Mouse (Mus musculus) heart, adult 18-20 months (tissue): ENCODE data around the gene Clec12a. TPM values are rescaled to one million over a fixed set of nuclear protein-coding genes. Genes with fewer than 3 reads are reported as not detected.
A peak's percentile ranks its signal among the peaks of the same experiment; 100 is the strongest.
"Not testable (repeated sequence)": the region's sequence is repeated elsewhere in the genome, so short reads cannot be mapped to it uniquely, and the experiment has no call there.

ENCODE experiments used
- DNase-seq, 2 experiments: peaks; one replicate each; pipeline ENCODE4 v3.0.0; 2021 to 2022; ENCODE audit warnings: mixed read lengths in 1 of 2
- long read RNA-seq, 2 experiments: library from polyadenylated mRNA; stranded (forward); transcript quantifications; one replicate each; pipeline ENCODE4 v2.0.0; 2021
- total RNA-seq, 2 experiments: library from RNA; stranded (reverse); gene quantifications; 2 replicates each; pipeline ENCODE4 v1.2.3; 2021

Clec12a gene
- under 1 TPM; 0.85 to 0.94 TPM for total RNA-seq
- long read RNA-seq, experiment 1 = 0 reads
- long read RNA-seq, experiment 2 = 0 reads

DNA sequence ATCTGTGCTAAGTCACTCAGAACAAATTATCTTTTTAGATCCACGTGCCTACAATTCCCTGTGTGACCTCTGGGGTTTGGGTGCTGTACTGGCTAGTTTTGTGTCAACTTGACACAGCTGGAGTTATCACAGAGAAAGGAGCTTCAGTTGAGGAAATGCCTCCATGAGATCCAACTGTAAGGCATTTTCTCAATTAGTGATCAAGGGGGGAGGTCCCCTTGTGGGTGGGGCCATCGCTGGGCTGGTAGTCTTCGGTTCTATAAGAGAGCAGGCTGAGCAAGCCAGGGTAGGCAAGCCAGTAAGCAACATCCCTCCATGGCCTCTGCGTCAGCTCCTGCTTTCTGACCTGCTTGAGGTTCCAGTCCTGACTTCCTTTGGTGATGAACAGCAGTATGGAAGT lies at the start of gene Clec12a:
Clec12a (plus strand) TSS at position 301 of the 400 bp plus-strand sequence.
- DNase-seq = not testable (repeated sequence)

- no peak for DNase-seq
These were observed 38.3 kb upstream of the Clec12a start for GRCm38 (mm10) chr6:129304180-129304579.

GRCm38 (mm10) chr6:129312499-129312898 lies 30.0 kb upstream of the Clec12a start:
- no peak for DNase-seq

DNA sequence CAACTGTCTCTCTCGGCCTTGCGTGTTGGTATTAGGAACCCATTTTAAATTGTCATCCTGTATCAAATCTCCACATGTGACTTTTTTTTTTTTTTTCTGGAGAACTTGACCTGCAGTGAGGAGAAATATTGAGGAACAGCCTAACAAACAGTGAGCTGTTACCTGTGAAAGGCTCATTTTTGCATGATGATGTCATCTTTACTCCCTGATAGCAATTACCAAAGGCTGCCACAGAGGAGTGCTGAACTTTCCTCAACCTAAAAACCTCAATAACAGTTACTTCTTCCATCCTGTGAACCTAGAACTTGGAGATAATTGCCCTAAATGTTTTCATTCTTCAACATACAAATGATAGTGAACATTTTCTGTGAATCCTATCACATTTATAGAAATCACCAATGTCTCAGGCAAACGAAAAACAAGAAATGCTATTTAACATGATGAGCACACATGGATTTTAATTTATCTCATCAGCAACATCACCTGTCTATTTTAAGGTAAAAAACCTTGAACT lies 27.8 kb upstream of the Clec12a start:
- no peak for DNase-seq

DNA sequence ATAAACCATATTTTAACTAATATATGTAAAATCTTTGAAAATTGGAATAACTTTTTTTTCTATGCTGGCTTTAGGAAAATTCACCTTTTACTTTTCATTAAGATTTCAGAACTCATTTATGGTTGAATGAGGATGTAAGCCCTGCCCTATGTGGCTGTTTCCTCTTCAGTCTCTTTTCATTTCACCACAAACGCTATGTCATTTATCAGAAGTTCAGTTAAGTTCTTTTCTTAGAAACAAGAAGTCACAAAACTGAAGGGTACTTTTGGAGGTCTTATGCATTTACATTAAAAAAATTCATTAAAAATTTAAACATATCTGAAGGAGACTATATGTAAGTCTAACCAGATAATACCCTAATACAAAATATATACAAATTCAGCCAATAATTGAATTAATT lies 26.8 kb upstream of the Clec12a start:
- no peak for DNase-seq

DNA sequence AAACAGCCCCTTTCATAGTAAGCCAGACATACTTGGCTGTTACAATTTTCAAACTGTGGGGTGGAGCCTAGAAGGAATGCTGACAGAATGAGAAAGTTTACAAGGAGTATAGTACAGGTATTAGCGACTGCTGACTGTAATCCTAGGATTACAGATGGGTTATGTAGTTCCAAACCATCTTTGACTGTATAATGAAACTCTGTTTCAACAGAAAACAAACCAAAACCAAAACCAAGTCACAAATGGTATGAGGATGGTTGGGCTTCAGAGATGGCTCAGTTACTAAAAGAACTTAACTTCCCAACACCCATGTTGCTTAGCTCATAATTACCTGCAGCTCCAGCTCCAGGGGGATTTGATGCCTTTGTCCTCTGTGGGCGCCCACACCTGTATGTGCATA lies 26.0 kb upstream of the Clec12a start:
- no peak for DNase-seq

DNA sequence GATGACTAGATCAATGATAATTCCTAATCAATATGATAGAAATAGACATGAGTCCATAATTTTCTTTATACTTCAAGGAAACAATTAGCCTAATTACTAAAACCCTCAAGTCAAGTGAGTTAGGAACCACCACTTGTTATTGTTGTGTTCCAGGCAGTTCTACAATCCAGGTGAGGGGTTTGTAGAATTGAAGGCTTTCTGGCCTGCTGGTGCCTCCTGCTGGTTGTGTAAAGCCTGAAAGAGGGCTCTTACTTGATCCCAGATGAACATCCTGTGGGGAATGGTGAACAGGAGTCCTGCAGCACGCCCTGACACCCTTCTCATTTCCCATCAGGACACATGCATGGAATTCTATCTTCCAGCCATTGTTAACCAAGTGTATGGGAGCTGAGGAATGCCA lies 24.1 kb upstream of the Clec12a start:
- no peak for DNase-seq

DNA sequence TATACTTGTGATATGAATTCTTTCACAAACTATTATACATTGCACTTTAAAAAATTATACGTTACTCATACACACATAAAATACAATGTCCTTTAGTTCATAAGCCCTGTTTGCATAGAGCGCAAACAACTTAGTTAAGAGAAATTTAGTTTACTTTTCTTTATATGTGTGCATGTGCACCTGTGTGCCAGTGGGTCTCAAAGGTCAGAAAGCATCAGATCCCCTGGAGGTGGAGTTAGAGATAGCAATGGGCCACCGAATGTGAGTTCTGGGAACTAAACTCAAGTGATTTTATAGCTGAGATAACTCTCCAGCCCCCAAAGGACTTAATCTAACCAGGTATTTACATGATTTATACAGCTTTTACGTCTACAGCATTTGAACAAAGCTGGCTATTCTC lies 23.2 kb upstream of the Clec12a start:
- DNase-seq = no peak

GRCm38 (mm10) chr6:129326016-129326415 lies 16.5 kb upstream of the Clec12a start:
- no peak for DNase-seq

DNA sequence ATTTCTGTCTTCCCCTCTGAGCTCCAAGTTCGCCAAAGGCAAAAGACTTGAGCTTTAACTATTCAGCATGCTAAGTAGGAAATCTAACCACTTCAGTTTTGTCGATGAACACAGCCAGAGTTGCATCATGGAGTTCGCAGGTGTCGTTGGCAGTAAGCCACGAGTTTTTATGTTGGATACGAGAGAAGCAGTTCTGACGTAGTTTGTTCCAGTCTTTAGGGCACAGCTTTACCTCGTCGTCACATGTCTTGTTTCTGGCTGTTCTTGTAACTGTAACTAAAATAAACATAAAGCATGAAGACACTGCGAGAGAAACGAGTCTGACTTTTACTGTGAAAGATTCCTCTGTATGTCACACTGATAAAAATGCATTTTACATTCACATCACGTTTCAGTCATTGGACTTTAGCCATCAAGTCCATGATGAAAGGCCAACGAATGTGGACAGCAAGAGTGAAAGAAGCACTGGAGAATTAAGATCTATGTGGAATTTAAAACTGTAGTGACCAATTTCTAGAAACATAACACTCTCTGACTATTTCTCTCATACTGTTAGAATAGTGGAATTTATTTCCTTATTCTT lies 15.8 kb upstream of the Clec12a start:
- no peak for DNase-seq

DNA sequence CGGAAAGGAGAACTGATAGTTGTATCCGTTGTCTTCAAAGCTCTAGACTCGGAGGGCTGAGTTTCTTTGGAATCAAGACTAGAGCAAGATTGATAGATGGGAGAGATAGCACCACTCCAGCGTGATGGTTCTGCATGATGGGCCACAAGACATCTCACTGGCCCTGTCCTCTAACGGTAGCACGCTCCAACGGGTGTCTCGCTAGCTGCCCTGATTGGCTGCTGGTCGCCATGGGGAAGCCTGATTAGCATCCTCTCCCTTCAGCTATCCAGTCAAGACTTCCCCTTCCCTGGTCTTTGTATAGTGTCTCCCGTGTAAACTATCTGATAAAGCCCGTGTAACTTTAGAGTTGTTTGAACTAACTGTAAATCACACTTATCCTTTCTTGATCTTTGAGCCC lies 10.9 kb upstream of the Clec12a start, which contains the start of gene 4922502D21Rik:
4922502D21Rik (minus strand) TSS at position 187 of the 400 bp plus-strand sequence.
- no peak for DNase-seq

DNA sequence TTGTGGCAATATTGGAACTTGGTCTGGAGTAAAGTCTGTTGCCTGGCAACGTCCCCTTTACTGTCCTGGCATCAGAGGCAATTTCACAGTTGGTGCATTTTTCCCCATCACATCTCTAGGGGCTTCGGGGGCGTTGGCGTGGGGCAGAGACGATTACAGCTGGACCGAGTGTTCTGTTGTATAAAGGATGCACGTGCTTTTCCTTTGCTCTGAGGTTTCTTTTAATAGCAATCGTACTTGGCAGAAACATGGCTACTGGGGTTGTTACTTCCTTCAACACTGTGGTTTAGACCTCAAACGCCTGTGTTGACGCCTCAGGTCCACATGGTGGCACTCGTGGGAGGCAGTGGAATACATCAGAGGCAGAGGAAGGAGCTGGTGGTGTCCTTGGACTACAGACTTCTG lies 8.8 kb upstream of the Clec12a start:
- DNase-seq = peak; percentile 54 to 74

DNA sequence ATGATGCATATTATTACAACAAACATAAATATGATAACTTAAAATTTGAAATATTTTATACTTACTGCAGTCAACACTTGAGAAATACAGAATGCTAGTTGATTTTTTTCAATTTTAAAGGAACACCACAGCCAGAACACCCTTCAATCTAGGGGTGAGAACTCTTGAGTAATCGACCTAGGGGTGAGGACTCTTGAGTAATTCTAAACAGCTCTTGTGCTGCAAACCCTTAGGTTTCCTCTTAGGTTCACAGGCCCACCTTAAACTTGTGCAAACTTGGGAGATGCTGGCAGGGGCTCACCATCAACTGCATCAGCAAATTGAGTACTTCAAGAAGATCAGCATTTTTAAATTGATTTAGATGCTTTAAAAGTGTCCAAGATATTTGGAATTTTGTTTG lies 4.7 kb upstream of the Clec12a start:
- DNase-seq = no peak

DNA sequence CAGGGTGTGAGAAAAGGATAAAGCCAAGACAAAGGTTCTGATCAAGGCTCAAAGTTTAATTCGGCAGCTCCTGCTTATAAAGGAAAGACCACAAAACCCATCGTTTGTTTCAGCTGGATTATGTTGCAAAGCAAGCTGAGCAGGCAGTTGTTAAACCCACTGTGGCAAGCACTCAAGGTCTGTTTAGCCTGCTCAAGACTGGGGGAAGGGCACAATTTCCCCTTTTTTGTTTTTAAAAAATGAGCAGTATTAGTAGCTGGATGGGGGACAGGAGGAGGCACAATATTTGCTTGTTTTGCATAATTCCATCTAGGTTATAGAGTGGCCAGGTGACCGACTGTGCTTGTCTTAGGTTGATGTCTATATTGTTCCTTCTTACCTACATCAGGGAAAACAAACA lies 1.9 kb downstream of the Clec12a start:
- no peak for DNase-seq

DNA sequence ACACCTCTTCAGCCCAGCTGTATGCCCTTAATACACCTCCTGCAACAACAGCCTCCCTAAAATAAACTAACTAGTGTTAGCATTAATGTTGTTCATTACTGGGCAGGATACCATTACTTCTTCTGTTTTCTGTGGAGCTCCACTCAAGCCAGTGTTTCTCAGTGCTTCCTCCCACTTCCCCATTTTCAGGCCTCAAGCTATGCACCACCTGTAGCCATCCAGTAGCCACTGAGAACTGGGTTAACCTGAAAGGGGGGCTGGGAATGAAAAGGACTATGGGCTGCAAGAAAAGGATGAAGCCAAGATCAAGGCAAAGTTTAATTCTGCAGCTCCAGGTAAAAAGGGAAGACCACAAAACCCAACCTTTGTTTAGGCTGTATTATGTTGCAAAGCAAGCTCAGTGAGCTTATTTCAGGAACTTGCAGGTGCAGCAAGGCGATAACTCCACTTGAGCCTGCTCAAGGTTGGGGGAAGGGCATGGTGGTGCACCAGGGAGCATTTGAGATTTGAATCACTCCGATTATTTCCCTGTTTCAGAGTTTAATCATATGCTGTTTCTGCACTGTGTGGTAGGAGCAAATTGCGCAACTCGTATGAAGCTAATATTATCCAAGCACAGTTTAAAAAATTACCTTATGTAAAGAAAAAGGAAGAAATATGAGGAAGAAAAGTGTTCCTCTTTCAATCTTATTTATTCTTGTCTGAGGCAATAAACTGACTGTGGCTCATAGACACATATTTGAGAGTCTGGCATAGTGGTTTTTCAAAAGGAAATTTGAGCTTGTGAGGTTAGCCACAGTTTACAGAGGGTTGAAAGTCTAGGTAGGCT lies 7.2 kb downstream of the Clec12a start:
- peak in 1 of 2 experiments; percentile 44 for DNase-seq

- DNase-seq = no peak
These were observed 8.6 kb downstream of the Clec12a start for GRCm38 (mm10) chr6:129351091-129351490.

GRCm38 (mm10) chr6:129355774-129356173 lies 13.3 kb downstream of the Clec12a start:
- DNase-seq = no peak

- no peak for DNase-seq
These were observed 13.9 kb downstream of the Clec12a start for GRCm38 (mm10) chr6:129356430-129356829.

DNA sequence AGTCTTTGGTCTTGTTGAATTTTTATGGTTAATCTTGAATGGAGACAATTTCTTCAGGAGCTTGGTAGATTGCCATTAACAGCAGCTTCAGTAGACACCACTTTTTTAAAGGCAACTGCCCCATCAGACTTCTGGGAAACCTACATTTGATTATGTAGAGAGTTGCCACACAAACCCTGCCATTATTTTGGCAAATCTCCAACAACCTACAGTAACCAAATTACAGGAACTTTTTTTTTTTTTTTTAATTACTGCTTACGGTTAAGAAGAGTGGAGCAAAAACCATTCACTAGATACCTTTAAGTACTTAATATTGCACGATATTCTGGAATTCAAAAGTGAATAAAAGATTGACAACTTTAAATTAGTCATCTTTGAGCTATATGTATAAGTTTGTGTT lies 17.0 kb downstream of the Clec12a start:
- no peak for DNase-seq

DNA sequence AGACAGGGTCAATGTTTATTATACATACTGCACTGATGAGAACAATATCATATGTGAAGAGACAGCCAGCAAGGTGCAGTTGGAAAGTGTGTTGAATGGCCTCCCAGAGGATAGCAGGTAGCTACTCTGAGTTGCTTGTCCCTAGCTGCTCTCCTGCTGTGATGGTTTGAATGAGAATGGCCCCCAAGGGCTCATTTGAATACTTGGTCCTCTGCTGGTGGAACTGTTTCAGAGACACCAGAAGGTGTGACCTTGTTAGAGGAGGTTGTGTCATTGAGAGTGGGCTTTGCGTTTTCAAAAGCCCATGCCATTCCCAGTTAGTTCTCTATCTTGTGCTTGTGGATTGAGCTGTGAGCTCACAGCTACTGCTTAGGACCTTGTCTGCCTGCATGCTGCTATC lies 21.5 kb downstream of the Clec12a start:
- no peak for DNase-seq

- peak; percentile 51 to 63 for DNase-seq
These were observed 23.5 kb downstream of the Clec12a start for GRCm38 (mm10) chr6:129365959-129366359.

DNA sequence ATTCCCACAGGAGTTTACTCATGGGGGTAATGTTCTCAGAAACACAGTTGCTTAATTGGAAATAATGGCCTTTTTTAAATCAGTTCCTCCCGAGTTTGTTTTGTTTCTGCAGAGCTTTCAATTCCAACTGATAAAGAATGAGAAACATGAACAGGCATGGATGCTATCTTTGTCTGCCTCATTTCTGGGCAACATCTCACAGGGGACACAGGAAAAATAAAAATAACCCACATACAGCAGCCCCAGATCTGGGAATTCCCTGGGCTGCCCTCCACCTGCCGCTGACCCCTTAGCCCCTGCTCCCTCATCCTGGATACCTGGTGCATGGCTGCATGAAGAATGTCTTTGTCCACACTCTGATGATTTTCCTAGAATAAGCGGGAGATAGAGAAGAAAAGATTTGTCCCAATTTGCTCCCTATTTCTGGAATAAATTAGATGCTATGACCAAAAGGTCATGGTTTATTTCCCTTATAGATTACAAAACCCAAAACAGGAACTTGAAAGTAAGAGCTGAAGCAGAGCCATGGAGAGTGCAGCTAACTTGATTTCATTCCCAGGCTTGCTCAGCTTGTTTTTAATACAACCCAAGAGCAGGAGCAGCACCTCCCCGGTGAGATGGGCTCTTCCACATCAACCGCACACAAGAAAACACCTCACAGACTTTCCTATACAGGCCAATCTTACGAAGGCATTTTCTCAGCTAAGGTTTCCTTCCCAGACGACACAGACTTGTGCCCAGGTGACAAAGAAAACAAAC lies 27.1 kb downstream of the Clec12a start:
- no peak for DNase-seq
